In the genomic region with DNA sequence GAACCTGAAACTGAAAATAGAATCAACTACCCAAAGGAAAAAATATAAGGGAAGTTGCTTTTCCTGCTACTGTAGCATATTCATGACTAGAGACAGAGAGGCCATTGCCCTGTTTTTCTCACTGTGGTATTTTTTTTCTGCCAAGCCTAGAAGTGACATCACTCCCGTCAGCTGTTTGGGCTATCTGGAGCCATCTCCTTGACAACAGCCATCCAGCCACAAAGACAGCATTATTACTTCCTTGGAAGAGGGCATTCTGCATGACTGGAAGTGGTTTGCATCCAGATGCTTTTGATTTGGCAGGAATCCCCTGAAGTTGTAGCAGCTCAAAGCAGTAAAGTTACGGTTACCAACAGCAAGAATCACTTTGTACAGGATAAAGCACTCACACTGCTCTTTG, we compare ENCODE assay signal across 9 mouse cellular contexts. TPM values are rescaled to one million over a fixed set of nuclear protein-coding genes. Genes with fewer than 3 reads are reported as not detected.
A peak's percentile ranks its signal among the peaks of the same experiment; 100 is the strongest.
DNase-seq lines count a peak whose midpoint lies in the region; ATAC-seq and TF ChIP-seq lines count a peak whose summit lies in the region.
"Had no signal": no experiment of that assay in that cellular context is flagged by ENCODE, and none has a peak within 500 bp of the region (broad histone marks: within the 10 kb centered on the region; RNA-seq: fewer than 3 reads in every experiment).

No protein-coding gene starts in this region.

- no peak for TF ChIP-seq CTCF in kidney, adult 2 months (conservative IDR thresholded peaks at IDR 0.05; ENCODE audit: insufficient read depth, insufficient read length, low read depth, low read length)
- no peak for TF ChIP-seq CTCF in lung, postnatal 0 days (IDR thresholded peaks at IDR 0.05)

- no peaks in the 10 kb centered on the region; the same call in 1 of the 2 replicates for H3K4me1 ChIP-seq in kidney, adult 2 months (ENCODE audit: control insufficient read depth, insufficient read depth, low read length)
- H3K4me1 ChIP-seq in hindbrain, embryonic 13.5 days (replicated peaks): peaks cover 31% of the 10 kb centered on the region
- H3K4me1 ChIP-seq in neural tube, embryonic 13.5 days (replicated peaks): peaks cover 32% of the 10 kb centered on the region
- peaks cover 3% of the 10 kb centered on the region for H3K4me1 ChIP-seq in lung, postnatal 0 days (ENCODE audit: insufficient read depth, low read depth, low read length)

- TF ChIP-seq EP300 in lung, postnatal 0 days (IDR thresholded peaks at IDR 0.05): no peak

- H3K27me3 ChIP-seq in kidney, adult 2 months (replicated peaks; ENCODE audit: control insufficient read depth, insufficient read depth, low read length): no peaks in the 10 kb centered on the region
- H3K27me3 ChIP-seq in hindbrain, embryonic 13.5 days: no peaks in the 10 kb centered on the region
- H3K27me3 ChIP-seq in neural tube, embryonic 13.5 days: no peaks in the 10 kb centered on the region
- H3K27me3 ChIP-seq in lung, postnatal 0 days (replicated peaks; ENCODE audit: insufficient read depth, low read length): no peaks in the 10 kb centered on the region
- H3K27me3 ChIP-seq: liver, embryonic 15.5 days had no signal

- H3K4me3 ChIP-seq in kidney, adult 2 months (ENCODE audit: insufficient read depth, low read depth, low read length): no peak overlapping the region
- no peak overlapping the region for H3K4me3 ChIP-seq in hindbrain, embryonic 13.5 days
- H3K4me3 ChIP-seq in neural tube, embryonic 13.5 days: no peak overlapping the region
- H3K4me3 ChIP-seq in lung, postnatal 0 days (ENCODE audit: low read depth, low read length): no peak overlapping the region
- H3K4me3 ChIP-seq: liver, embryonic 15.5 days had no signal

- peak; percentile 18; the same call in 1 of the 2 replicates for ATAC-seq in hindbrain, embryonic 13.5 days (ENCODE audit: low FRiP score)
- peak; percentile 16 for ATAC-seq in neural tube, embryonic 13.5 days (ENCODE audit: low read depth)
- no peak for ATAC-seq in lung, postnatal 0 days

- no peaks in the 10 kb centered on the region for H3K36me3 ChIP-seq in kidney, adult 2 months (ENCODE audit: control insufficient read depth, insufficient read depth, low read length)
- H3K36me3 ChIP-seq in hindbrain, embryonic 13.5 days: no peaks in the 10 kb centered on the region
- no peaks in the 10 kb centered on the region for H3K36me3 ChIP-seq in neural tube, embryonic 13.5 days
- H3K36me3 ChIP-seq in lung, postnatal 0 days (ENCODE audit: insufficient read depth, low read length): no peaks in the 10 kb centered on the region
- H3K36me3 ChIP-seq: liver, embryonic 15.5 days had no signal

- H3K9me3 ChIP-seq in hindbrain, embryonic 13.5 days: no peaks in the 10 kb centered on the region
- no peaks in the 10 kb centered on the region for H3K9me3 ChIP-seq in neural tube, embryonic 13.5 days
- H3K9me3 ChIP-seq in lung, postnatal 0 days (ENCODE audit: low read length): no peaks in the 10 kb centered on the region
- H3K9me3 ChIP-seq: liver, embryonic 15.5 days had no signal

- no peak overlapping the region for H3K4me2 ChIP-seq in hindbrain, embryonic 13.5 days
- H3K4me2 ChIP-seq in neural tube, embryonic 13.5 days: no peak overlapping the region
- H3K4me2 ChIP-seq in lung, postnatal 0 days (replicated peaks; ENCODE audit: low read depth, low read length): no peak overlapping the region
- H3K4me2 ChIP-seq: liver, embryonic 15.5 days had no signal

- H3K27ac ChIP-seq in kidney, adult 2 months (ENCODE audit: insufficient read depth, low read depth, low read length): no peak overlapping the region
- 0 out of 2 replicates have a peak overlapping the region, but pooled peaks have one; percentile 40 for H3K27ac ChIP-seq in hindbrain, embryonic 13.5 days
- peak overlapping the region; percentile 65 for H3K27ac ChIP-seq in neural tube, embryonic 13.5 days (replicated peaks)
- no peak overlapping the region for H3K27ac ChIP-seq in lung, postnatal 0 days (ENCODE audit: low read length)
- H3K27ac ChIP-seq: liver, embryonic 15.5 days had no signal

- no peak overlapping the region for H3K9ac ChIP-seq in hindbrain, embryonic 13.5 days
- no peak overlapping the region for H3K9ac ChIP-seq in neural tube, embryonic 13.5 days
- no peak overlapping the region for H3K9ac ChIP-seq in lung, postnatal 0 days (replicated peaks; ENCODE audit: low read depth)
- H3K9ac ChIP-seq: liver, embryonic 15.5 days had no signal

- 54% methylated on average over 2 of the region's 2 CpGs for WGBS in kidney, adult 2 months
- 24% methylated on average over 2 of the region's 2 CpGs for WGBS in hindbrain, embryonic 13.5 days
- WGBS in neural tube, embryonic 13.5 days: 11% methylated on average over 2 of the region's 2 CpGs
- 71% methylated on average over 2 of the region's 2 CpGs for WGBS in lung, postnatal 0 days

- no peak for TF ChIP-seq POLR2A in kidney, adult 2 months (IDR thresholded peaks at IDR 0.05; ENCODE audit: low read depth, low read length)

- peak; percentile 4 for DNase-seq in kidney, postnatal 14 days
- DNase-seq in kidney, adult 2 months: no peak
- DNase-seq in brain, adult 2 months (ENCODE audit: low read depth, low spot score): peak; percentile 92
- no peak for DNase-seq in lung, postnatal 0 days (ENCODE audit: low spot score)
- no peak for DNase-seq in yolk sac, embryonic 10.5 days (ENCODE audit: low spot score)
- DNase-seq in lung, adult 18-20 months: no peak

RNA-seq across cellular contexts. Expression of gene Cdk5rap2, which starts 1.9 kb away (rescaled TPM):
- 3.5 and 4.0 TPM in 2 replicates for polyA plus RNA-seq in kidney, adult 2 months (2012; rRNA removed)
- 10.7 and 12.5 TPM in 2 replicates for polyA plus RNA-seq in hindbrain, embryonic 13.5 days (2015; fragmentation: Nextera tagmentation; extraction: Ambion mirVana)
- polyA plus RNA-seq in neural tube, embryonic 13.5 days (2015; fragmentation: Nextera tagmentation; extraction: Ambion mirVana): 9.8 and 10.6 TPM in 2 replicates
- polyA plus RNA-seq in lung, postnatal 0 days (2015; fragmentation: Nextera tagmentation; extraction: Ambion mirVana): 3.4 and 3.8 TPM in 2 replicates

Comparison
In these comparisons a context has a peak if more than half of its experiments do, and no peak if none do; other contexts are left out.
1. DNase-seq: peak in kidney, postnatal 14 days (single experiment) and brain, adult 2 months (single experiment); none in kidney, adult 2 months (single experiment), lung, postnatal 0 days (single experiment), yolk sac, embryonic 10.5 days (single experiment) and lung, adult 18-20 months (0 of 2).
2. H3K27ac ChIP-seq: peak in hindbrain, embryonic 13.5 days (single experiment) and neural tube, embryonic 13.5 days (single experiment); none in kidney, adult 2 months (single experiment) and lung, postnatal 0 days (single experiment).